Mouse (Mus musculus) intestine, embryonic 15.5 days (tissue): ENCODE results near the gene Rps25. TPM values are rescaled to one million over a fixed set of nuclear protein-coding genes. Genes with fewer than 3 reads are reported as not detected.
"Not testable (repeated sequence)": the region's sequence is repeated elsewhere in the genome, so short reads cannot be mapped to it uniquely, and the experiment has no call there.

Experiments
- ATAC-seq: fragments of 200-750 bp; cut with Nextera tagmentation; 2 replicates; pipeline ENCODE4 v1.8.0; 2017; ENCODE audit warnings: moderate TSS enrichment, moderate library complexity
- H3K27ac ChIP-seq: fragments of 300-500 bp; sonication (generic); 2 replicates; pipeline ENCODE4 v1.5.1; 2015; ENCODE audit warnings: mild to moderate bottlenecking, inconsistent platforms
- H3K27me3 ChIP-seq: fragments of 300-500 bp; sonication (generic); replicated peaks from 2 replicates; pipeline ENCODE4 v1.6.1; 2015; ENCODE audit warnings: inconsistent platforms
- H3K36me3 ChIP-seq: fragments of 300-500 bp; sonication (generic); 2 replicates; pipeline ENCODE4 v1.6.1; 2015; ENCODE audit warnings: inconsistent platforms
- H3K4me1 ChIP-seq: fragments of 300-500 bp; sonication (generic); replicated peaks from 2 replicates; pipeline ENCODE4 v1.6.1; 2015; ENCODE audit warnings: inconsistent platforms
- H3K4me2 ChIP-seq: fragments of 300-500 bp; sonication (generic); replicated peaks from 2 replicates; pipeline ENCODE4 v1.6.1; 2015; ENCODE audit warnings: mild to moderate bottlenecking, inconsistent platforms
- H3K4me3 ChIP-seq: fragments of 300-500 bp; sonication (generic); replicated peaks from 2 replicates; pipeline ENCODE4 v1.5.1; 2015; ENCODE audit warnings: inconsistent platforms
- H3K9ac ChIP-seq: fragments of 300-500 bp; sonication (generic); 2 replicates; pipeline ENCODE4 v1.6.1; 2015; ENCODE audit warnings: inconsistent platforms
- H3K9me3 ChIP-seq: fragments of 300-500 bp; sonication (generic); 2 replicates; pipeline ENCODE4 v1.6.1; 2016; ENCODE audit warnings: inconsistent platforms
- WGBS: fragments of 180-500 bp; shearing (Covaris S2); methylation state at CpG from one replicate; pipeline ENCODE4 v1.1.7; 2015; 5-methylcytosine and 5-hydroxymethylcytosine counted together
- polyA plus RNA-seq: library from polyadenylated mRNA; unstranded; fragments of >200 nt; fragmentation: Nextera tagmentation; extraction: Ambion mirVana; gene quantifications from 2 replicates; pipeline ENCODE4 v1.2.1, GENCODE M21; 2015

Gene Rps25
- polyA plus RNA-seq: 2,026 and 2,084 TPM in 2 replicates

- ATAC-seq: peak; percentile 96
- Histone ChIP-seq H3K27me3 (no peaks in the 10 kb centered on the region), H3K4me2 (peak within 1 kb of the TSS; percentile 63), H3K36me3 (peaks cover 38% of the 10 kb centered on the region), H3K9me3 (no peaks in the 10 kb centered on the region), H3K4me3 (peak within 1 kb of the TSS; percentile 83), H3K4me1 (peaks cover 6% of the 10 kb centered on the region; the same call in 1 of the 2 replicates), H3K9ac (peak within 1 kb of the TSS; percentile 91), H3K27ac (peak within 1 kb of the TSS; percentile 95)
- under 1% methylated on average over 51 of the region's 51 CpGs for WGBS
Measured at GRCm38 (mm10) chr9:44406906-44407751, at the start of gene Rps25, which contains the start of gene Trappc4. Gene Rps25 (plus strand): TSS chr9:44407139. Gene Trappc4 (minus strand): TSS chr9:44407600.

DNA sequence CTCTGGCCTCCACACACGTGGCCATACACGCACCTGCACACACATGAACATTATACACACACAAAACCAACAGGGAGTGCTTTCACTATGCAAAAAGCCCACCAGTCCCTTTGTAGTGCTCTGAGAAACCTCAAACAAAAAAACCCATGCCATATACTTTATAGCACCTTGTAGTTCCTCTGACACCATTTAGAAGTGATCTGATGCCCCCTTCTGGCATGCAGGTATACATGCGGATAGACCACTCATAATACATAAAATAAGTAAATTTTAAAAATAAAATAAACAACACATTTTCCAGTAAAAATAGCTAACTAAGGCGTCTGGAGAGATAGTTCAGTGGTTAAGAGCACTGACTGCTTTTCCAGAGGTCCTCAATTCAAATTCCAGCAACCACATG, 49.7 kb upstream of the Rps25 start:
- Histone ChIP-seq H3K4me1 (peaks cover 8% of the 10 kb centered on the region), H3K36me3 (peaks cover 45% of the 10 kb centered on the region), H3K27me3 (no peaks in the 10 kb centered on the region), H3K9me3 (no peaks in the 10 kb centered on the region), H3K4me3 (no peak overlapping the region), H3K27ac (no peak overlapping the region), H3K4me2 (no peak overlapping the region), H3K9ac (no peak overlapping the region)
- 73% methylated on average over 4 of the region's 4 CpGs for WGBS
- ATAC-seq: no peak

DNA sequence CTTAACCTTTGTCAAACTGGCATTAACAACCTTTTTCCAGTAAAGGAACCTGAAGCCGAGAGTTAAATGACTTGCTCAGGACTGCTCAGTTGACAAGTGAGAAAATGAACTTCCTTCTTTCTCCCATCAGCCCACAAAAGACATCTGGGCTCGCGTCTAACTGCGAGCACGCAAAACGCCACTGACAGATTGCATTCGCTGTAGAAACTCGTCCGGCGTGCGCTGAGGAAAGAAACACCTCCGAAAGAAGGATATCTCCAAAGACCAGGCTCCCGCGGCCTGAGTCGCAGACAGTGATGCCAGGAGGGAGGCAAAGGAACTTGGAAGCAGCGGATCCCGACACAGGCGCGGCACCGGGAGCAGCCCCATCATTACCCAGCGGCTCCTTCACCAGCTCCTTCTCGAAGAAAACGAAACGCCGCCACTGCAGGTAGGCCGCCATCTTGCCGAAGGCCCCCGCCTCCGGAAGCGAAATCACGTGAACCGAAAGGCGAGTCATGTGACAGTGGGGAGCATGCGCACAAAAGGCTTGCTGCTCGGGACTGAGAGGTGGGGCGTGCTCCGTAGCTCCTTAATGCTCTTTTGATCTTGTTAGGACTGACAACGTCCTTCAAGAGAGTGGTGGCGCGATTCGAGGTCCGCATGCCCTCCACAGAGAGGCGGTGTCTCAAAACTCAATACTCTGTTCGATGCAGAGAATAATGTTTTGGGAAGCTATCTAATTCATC, 45.6 kb upstream of the Rps25 start, which contains the start of gene Vps11:
Vps11 (minus strand) TSS at position 481 of the 728 bp plus-strand sequence.
- under 1% methylated on average over 44 of the region's 44 CpGs for WGBS
- Histone ChIP-seq H3K9me3 (no peaks in the 10 kb centered on the region), H3K9ac (peak within 1 kb of the TSS; percentile 73), H3K4me2 (peak within 1 kb of the TSS; percentile 63), H3K4me1 (peaks cover 8% of the 10 kb centered on the region), H3K36me3 (peaks cover 11% of the 10 kb centered on the region), H3K4me3 (peak within 1 kb of the TSS; percentile 81), H3K27ac (peak within 1 kb of the TSS; percentile 75), H3K27me3 (no peaks in the 10 kb centered on the region)
- ATAC-seq: peak; percentile 95

DNA sequence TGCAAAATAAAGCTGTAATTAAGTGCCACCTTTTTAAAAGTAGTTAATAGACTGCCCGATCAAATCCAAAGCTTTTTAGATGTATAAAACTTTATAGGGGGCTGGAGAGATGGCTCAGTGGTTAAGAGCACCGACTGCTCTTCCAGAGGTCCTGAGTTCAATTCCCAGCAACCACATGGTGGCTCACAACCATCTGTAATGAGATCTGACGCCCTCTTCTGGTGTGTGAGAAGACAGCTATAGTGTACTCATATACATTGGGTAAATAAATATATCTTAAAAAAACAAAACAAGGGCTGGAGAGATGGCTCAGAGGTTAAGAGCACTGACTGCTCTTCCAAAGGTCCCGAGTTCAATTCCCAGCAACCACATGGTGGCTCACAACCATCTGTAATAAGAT, 45.0 kb upstream of the Rps25 start:
- 44% methylated on average over 4 of the region's 4 CpGs for WGBS
- H3K9ac ChIP-seq, H3K36me3 ChIP-seq, H3K4me1 ChIP-seq, H3K27me3 ChIP-seq, H3K9me3 ChIP-seq: not testable (repeated sequence)
- ATAC-seq: peak; percentile 29
- Histone ChIP-seq H3K27ac (peak overlapping the region; percentile 75), H3K4me2 (peak overlapping the region; percentile 63), H3K4me3 (peak overlapping the region; percentile 81)

DNA sequence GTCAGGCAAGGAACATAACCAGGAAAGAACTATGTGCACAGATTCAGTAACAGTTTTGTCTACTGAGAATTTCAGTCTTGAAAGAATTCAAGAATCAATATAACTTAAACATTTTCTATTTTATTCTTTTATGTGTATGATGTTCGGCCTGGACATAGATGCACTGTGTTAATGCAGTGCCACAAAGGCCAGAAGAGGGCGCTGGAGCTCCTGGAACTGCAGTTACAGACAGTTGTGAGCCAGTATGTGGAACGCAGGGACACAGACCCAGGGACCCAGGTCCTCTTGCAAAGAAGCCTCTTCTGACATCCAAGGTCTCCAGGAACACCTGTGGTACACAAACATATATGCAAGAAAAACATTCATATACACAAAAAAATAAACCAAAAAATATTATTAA, 42.5 kb upstream of the Rps25 start:
- Histone ChIP-seq H3K36me3 (no peaks in the 10 kb centered on the region), H3K27me3 (no peaks in the 10 kb centered on the region), H3K9me3 (no peaks in the 10 kb centered on the region), H3K27ac (no peak overlapping the region), H3K4me3 (no peak overlapping the region), H3K9ac (no peak overlapping the region), H3K4me1 (peaks cover 8% of the 10 kb centered on the region), H3K4me2 (no peak overlapping the region)
- 68% methylated on average over 3 of the region's 3 CpGs for WGBS
- ATAC-seq: no peak

- ATAC-seq: no peak
- no peaks in the 10 kb centered on the region for H3K4me1 ChIP-seq
- H3K4me3 ChIP-seq: no peak overlapping the region
- H3K9ac ChIP-seq: no peak overlapping the region
- no peak overlapping the region for H3K4me2 ChIP-seq
- no peaks in the 10 kb centered on the region for H3K36me3 ChIP-seq
- H3K9me3 ChIP-seq: no peaks in the 10 kb centered on the region
- no peaks in the 10 kb centered on the region for H3K27me3 ChIP-seq
- no peak overlapping the region for H3K27ac ChIP-seq
Measured at GRCm38 (mm10) chr9:44373386-44373785, 33.6 kb upstream of the Rps25 start.

- no peak overlapping the region for H3K27ac ChIP-seq
- peaks cover 13% of the 10 kb centered on the region for H3K4me1 ChIP-seq
- H3K27me3 ChIP-seq: no peaks in the 10 kb centered on the region
- no peaks in the 10 kb centered on the region for H3K36me3 ChIP-seq
- H3K4me2 ChIP-seq: no peak overlapping the region
- no peak overlapping the region for H3K9ac ChIP-seq
- ATAC-seq: no peak
- H3K4me3 ChIP-seq: no peak overlapping the region
- WGBS: 90% methylated on average over 6 of the region's 6 CpGs
- H3K9me3 ChIP-seq: no peaks in the 10 kb centered on the region
Measured at GRCm38 (mm10) chr9:44376141-44376540, 30.8 kb upstream of the Rps25 start.

DNA sequence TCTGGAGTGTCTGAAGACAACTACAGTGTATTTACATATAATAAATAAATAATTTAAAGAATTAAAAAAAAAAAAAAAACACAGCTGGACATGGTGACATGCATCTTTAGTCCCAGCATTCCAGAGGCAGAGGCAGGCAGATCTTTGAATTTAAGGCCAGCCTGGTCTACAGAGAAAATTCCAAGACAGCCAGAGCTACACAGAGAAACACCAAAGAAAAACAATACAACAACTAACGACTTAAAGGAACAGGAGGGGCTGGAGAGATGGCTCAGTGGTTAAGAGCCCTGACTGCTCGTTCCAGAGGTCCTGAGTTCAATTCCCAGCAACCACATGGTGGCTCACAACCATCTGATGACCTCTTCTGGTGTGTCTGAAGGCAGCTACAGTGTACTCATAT, 29.6 kb upstream of the Rps25 start:
- not testable (repeated sequence) for H3K36me3 ChIP-seq, ATAC-seq, H3K4me2 ChIP-seq, H3K9ac ChIP-seq, H3K4me3 ChIP-seq, H3K27me3 ChIP-seq, H3K27ac ChIP-seq, H3K9me3 ChIP-seq
- 81% methylated on average over 2 of the region's 2 CpGs for WGBS
- peaks cover 14% of the 10 kb centered on the region for H3K4me1 ChIP-seq

GRCm38 (mm10) chr9:44378153-44378730, 28.7 kb upstream of the Rps25 start:
- peaks cover 12% of the 10 kb centered on the region for H3K36me3 ChIP-seq
- peaks cover 14% of the 10 kb centered on the region for H3K4me1 ChIP-seq
- H3K27me3 ChIP-seq: no peaks in the 10 kb centered on the region
- peak overlapping the region; percentile 75 for H3K4me3 ChIP-seq
- H3K4me2 ChIP-seq: peak overlapping the region; percentile 87
- peak overlapping the region; percentile 69 for H3K9ac ChIP-seq
- H3K9me3 ChIP-seq: no peaks in the 10 kb centered on the region
- no peak for ATAC-seq
- peak overlapping the region; percentile 88; the same call in 1 of the 2 replicates for H3K27ac ChIP-seq
- WGBS: 80% methylated on average over 5 of the region's 5 CpGs

DNA sequence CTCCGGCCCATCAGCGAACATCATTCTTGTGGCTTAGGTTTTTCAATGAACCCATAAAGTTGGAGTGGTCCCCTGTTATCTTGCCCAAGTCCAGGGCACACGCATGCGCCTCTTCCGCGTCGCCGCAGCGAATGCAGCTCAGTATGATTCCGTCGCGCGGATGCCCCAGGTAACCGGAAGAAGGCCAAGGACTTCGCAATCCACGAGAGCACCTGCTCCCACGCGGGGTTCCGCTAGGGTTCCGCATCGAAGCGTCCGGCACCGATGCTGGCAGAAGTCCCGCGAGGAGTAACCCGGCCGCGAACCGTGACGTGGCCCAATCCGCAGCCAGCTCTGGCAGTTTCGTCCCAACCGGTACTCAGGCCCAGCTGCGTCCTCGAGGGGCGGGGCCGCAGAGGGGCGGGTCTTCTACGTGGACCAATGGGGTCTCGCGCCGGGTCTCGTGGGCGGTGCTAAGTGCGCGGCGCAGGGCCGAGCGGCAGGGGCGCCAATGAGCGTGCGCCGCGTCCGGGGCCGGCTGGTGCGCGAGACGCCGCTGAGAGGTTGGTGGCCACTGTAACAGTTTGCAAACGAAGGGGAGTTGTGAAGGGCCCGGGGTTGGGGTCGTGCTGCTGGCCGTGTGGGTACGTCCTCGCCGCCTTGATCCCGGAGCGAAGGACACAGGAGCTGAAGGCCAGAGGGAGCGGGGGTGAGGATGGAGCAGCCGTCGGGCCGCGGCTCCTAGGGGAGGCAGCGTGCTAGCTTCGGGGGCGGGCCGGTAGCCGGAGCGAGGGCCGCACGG, 27.7 kb upstream of the Rps25 start, which contains the start of gene Hyou1:
Hyou1 (plus strand) TSS at position 437 of the 781 bp plus-strand sequence.
- peak within 1 kb of the TSS; percentile 88 for H3K27ac ChIP-seq
- no peaks in the 10 kb centered on the region for H3K9me3 ChIP-seq
- H3K4me3 ChIP-seq: peak within 1 kb of the TSS; percentile 75
- peak; percentile 99 for ATAC-seq
- H3K36me3 ChIP-seq: peaks cover 18% of the 10 kb centered on the region
- peak within 1 kb of the TSS; percentile 87 for H3K4me2 ChIP-seq
- no peaks in the 10 kb centered on the region for H3K27me3 ChIP-seq
- peak within 1 kb of the TSS; percentile 83 for H3K9ac ChIP-seq
- peaks cover 14% of the 10 kb centered on the region for H3K4me1 ChIP-seq
- WGBS: under 1% methylated on average over 83 of the region's 83 CpGs

DNA sequence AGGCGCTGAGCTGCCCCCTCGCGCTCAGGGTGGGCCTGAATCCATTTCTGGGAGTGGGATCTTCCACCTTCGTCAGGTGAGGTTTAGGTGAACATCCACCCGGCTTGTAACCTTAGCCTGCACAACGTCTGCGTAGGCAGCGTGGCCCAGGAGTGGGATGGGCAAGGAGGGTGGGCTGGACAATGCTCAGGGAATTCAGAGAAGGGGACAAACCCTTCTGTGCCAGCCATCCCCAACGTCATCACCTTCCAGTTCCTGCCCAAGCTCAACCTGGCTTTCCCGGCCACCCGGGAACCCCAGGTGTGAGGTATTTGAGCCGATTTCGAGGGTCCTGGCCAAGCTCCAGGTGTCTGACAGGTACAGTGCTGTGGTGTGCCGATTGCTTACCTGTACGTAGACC, 27.1 kb upstream of the Rps25 start:
- Histone ChIP-seq H3K27ac (peak overlapping the region; percentile 86), H3K4me3 (peak overlapping the region; percentile 75), H3K4me1 (peaks cover 14% of the 10 kb centered on the region), H3K27me3 (no peaks in the 10 kb centered on the region), H3K9me3 (no peaks in the 10 kb centered on the region), H3K9ac (peak overlapping the region; percentile 83), H3K36me3 (peaks cover 24% of the 10 kb centered on the region), H3K4me2 (peak overlapping the region; percentile 87)
- 5% methylated on average over 15 of the region's 15 CpGs for WGBS
- ATAC-seq: peak; percentile 26
